Comparison of ENCODE assay signal across 12 mouse cellular contexts in the genomic region with DNA sequence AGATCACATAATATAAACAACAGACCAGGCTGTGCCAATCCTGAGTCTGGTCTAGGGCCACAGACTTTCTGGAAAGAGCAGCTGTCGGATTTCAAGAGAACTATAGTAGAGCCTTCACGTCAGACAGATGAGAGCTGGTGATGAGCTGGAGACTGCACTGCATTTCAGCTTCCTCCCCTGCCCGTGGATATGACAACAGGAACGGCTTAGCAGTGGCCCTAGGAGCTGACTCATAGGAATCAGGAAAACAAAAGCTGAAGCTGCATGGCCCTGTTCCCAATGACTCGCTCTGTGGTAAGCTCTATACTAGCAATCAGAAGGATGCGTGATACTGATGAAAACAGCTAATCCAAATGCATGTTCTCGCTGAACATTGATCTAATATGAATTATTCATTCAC. TPM values are rescaled to one million over a fixed set of nuclear protein-coding genes. Genes with fewer than 3 reads are reported as not detected.
DNase-seq lines count a peak whose midpoint lies in the region; ATAC-seq and TF ChIP-seq lines count a peak whose summit lies in the region.
"Had no signal": no experiment of that assay in that cellular context is flagged by ENCODE, and none has a peak within 500 bp of the region (broad histone marks: within the 10 kb centered on the region; RNA-seq: fewer than 3 reads in every experiment).

No protein-coding gene starts in this region.

- H3K4me3 ChIP-seq in forebrain, embryonic 16.5 days (replicated peaks; ENCODE audit: low read length) = no peak overlapping the region
- no peak overlapping the region for H3K4me3 ChIP-seq in forebrain, embryonic 15.5 days
- no peak overlapping the region for H3K4me3 ChIP-seq in lung, postnatal 0 days (ENCODE audit: low read depth, low read length)
- no peak overlapping the region for H3K4me3 ChIP-seq in lung, adult 2 months (replicated peaks; ENCODE audit: extremely low read depth, low read depth, low read length)
- H3K4me3 ChIP-seq in myocyte = no peak overlapping the region
- H3K4me3 ChIP-seq: embryonic facial prominence, embryonic 12.5 days; layer of hippocampus, adult 2 months had no signal

- no peak for TF ChIP-seq EP300 in lung, postnatal 0 days (IDR thresholded peaks at IDR 0.05)

- no peak overlapping the region for H3ac ChIP-seq in myocyte (ENCODE audit: control insufficient read depth, insufficient read length)

- H3K27ac ChIP-seq in forebrain, embryonic 16.5 days (ENCODE audit: low read length) = no peak overlapping the region
- H3K27ac ChIP-seq in forebrain, embryonic 15.5 days (replicated peaks) = no peak overlapping the region
- H3K27ac ChIP-seq in lung, postnatal 0 days (ENCODE audit: low read length) = no peak overlapping the region
- H3K27ac ChIP-seq: embryonic facial prominence, embryonic 12.5 days; hindbrain, embryonic 14.5 days; layer of hippocampus, adult 2 months had no signal

- no peaks in the 10 kb centered on the region for H3K9me3 ChIP-seq in forebrain, embryonic 16.5 days (ENCODE audit: control insufficient read depth, low read length)
- no peaks in the 10 kb centered on the region for H3K9me3 ChIP-seq in forebrain, embryonic 15.5 days
- no peaks in the 10 kb centered on the region for H3K9me3 ChIP-seq in lung, postnatal 0 days (ENCODE audit: low read length)
- H3K9me3 ChIP-seq: embryonic facial prominence, embryonic 12.5 days had no signal

- H3K79me2 ChIP-seq in myocyte (ENCODE audit: control insufficient read depth, insufficient read depth) = no peaks in the 10 kb centered on the region

- no peaks in the 10 kb centered on the region for H3K4me1 ChIP-seq in forebrain, embryonic 16.5 days (replicated peaks; ENCODE audit: control insufficient read depth, insufficient read depth, low read length)
- H3K4me1 ChIP-seq in forebrain, embryonic 15.5 days = no peaks in the 10 kb centered on the region
- no peaks in the 10 kb centered on the region for H3K4me1 ChIP-seq in lung, postnatal 0 days (ENCODE audit: insufficient read depth, low read depth, low read length)
- no peaks in the 10 kb centered on the region for H3K4me1 ChIP-seq in lung, adult 2 months (ENCODE audit: control insufficient read depth, insufficient read depth, low read length)
- H3K4me1 ChIP-seq: embryonic facial prominence, embryonic 12.5 days had no signal

- WGBS in forebrain, embryonic 16.5 days = 59% methylated on average over 7 of the region's 7 CpGs
- 64% methylated on average over 7 of the region's 7 CpGs for WGBS in forebrain, embryonic 15.5 days
- 43% methylated on average over 7 of the region's 7 CpGs for WGBS in lung, postnatal 0 days
- WGBS in lung, adult 2 months = 39% methylated on average over 7 of the region's 7 CpGs

- intact Hi-C loops in left cerebral cortex, postnatal 36 days (cut with DNase I) = no loop called here

- 0 out of 2 replicates have a peak, but pooled peaks have one; percentile 10 for ATAC-seq in forebrain, embryonic 16.5 days
- ATAC-seq in forebrain, embryonic 15.5 days (replicated peaks) = no peak
- peak; percentile 62 for ATAC-seq in lung, postnatal 0 days

- no peak overlapping the region for H3K9ac ChIP-seq in forebrain, embryonic 16.5 days (replicated peaks; ENCODE audit: low read depth, low read length)
- no peak overlapping the region for H3K9ac ChIP-seq in forebrain, embryonic 15.5 days (replicated peaks)
- H3K9ac ChIP-seq in lung, postnatal 0 days (replicated peaks; ENCODE audit: low read depth) = no peak overlapping the region
- H3K9ac ChIP-seq: embryonic facial prominence, embryonic 12.5 days; hindbrain, embryonic 14.5 days had no signal

- TF ChIP-seq POLR2A in lung, adult 2 months (IDR thresholded peaks at IDR 0.05; ENCODE audit: borderline replicate concordance, extremely low read depth, low read depth, low read length) = no peak
- no peak for TF ChIP-seq POLR2A in myocyte (IDR thresholded peaks at IDR 0.05; ENCODE audit: insufficient read length, low read depth)

- DNase-seq in lung, postnatal 0 days (ENCODE audit: low spot score) = peak; percentile 32
- no peak for DNase-seq in lung, adult 2 months
- DNase-seq in adrenal gland, postnatal 25 days = peak; percentile 24
- no peak for DNase-seq in left cerebral cortex, postnatal 36 days (ENCODE audit: low spot score in 2 of 2)
- DNase-seq in cerebellum, postnatal 25 days = no peak

- no peak overlapping the region for H3K4me2 ChIP-seq in forebrain, embryonic 16.5 days (ENCODE audit: low read length)
- H3K4me2 ChIP-seq in forebrain, embryonic 15.5 days (replicated peaks) = no peak overlapping the region
- H3K4me2 ChIP-seq in lung, postnatal 0 days (replicated peaks; ENCODE audit: low read depth, low read length) = no peak overlapping the region
- H3K4me2 ChIP-seq in myocyte (ENCODE audit: low read depth) = peak overlapping the region; percentile 25
- H3K4me2 ChIP-seq: embryonic facial prominence, embryonic 12.5 days; hindbrain, embryonic 14.5 days had no signal

- no peaks in the 10 kb centered on the region for H3K36me3 ChIP-seq in forebrain, embryonic 16.5 days (ENCODE audit: control insufficient read depth, insufficient read depth)
- peaks cover 2% of the 10 kb centered on the region; the same call in 1 of the 2 replicates for H3K36me3 ChIP-seq in forebrain, embryonic 15.5 days
- H3K36me3 ChIP-seq in lung, postnatal 0 days (ENCODE audit: insufficient read depth, low read length) = no peaks in the 10 kb centered on the region
- H3K36me3 ChIP-seq in myocyte (ENCODE audit: control insufficient read depth, insufficient read depth) = peaks cover 2% of the 10 kb centered on the region

- no peaks in the 10 kb centered on the region for H3K27me3 ChIP-seq in forebrain, embryonic 16.5 days (replicated peaks; ENCODE audit: control insufficient read depth, insufficient read depth, low read length)
- H3K27me3 ChIP-seq in forebrain, embryonic 15.5 days = no peaks in the 10 kb centered on the region
- H3K27me3 ChIP-seq in lung, postnatal 0 days (replicated peaks; ENCODE audit: insufficient read depth, low read length) = no peaks in the 10 kb centered on the region
- no peaks in the 10 kb centered on the region for H3K27me3 ChIP-seq in myocyte (ENCODE audit: control insufficient read depth, insufficient read depth, insufficient read length)
- H3K27me3 ChIP-seq: embryonic facial prominence, embryonic 12.5 days had no signal

- no peak for TF ChIP-seq CTCF in lung, postnatal 0 days (IDR thresholded peaks at IDR 0.05)
- TF ChIP-seq CTCF in lung, adult 2 months (IDR thresholded peaks at IDR 0.05; ENCODE audit: insufficient read depth, low read length) = no peak

TF ChIP-seq in myocyte, 11 proteins besides CTCF, POLR2A, EP300 and RAD21:
- TF ChIP-seq USF1 (IDR thresholded peaks at IDR 0.05; ENCODE audit: low read depth) (no peak), TCF3 (IDR thresholded peaks at IDR 0.05; ENCODE audit: insufficient read length, low read depth) (no peak)

RNA-seq across cellular contexts. Expression of a gene that starts 33.2 kb away (rescaled TPM):
- polyA plus RNA-seq in forebrain, embryonic 16.5 days (2015; fragmentation: Nextera tagmentation; extraction: Ambion mirVana) = not detected in 2 replicates
- not detected in 2 replicates for polyA plus RNA-seq in forebrain, embryonic 15.5 days (2015; fragmentation: Nextera tagmentation; extraction: Ambion mirVana)
- polyA plus RNA-seq in lung, postnatal 0 days (2015; fragmentation: Nextera tagmentation; extraction: Ambion mirVana) = not detected in 2 replicates
- polyA plus RNA-seq in lung, adult 2 months (2012; rRNA removed) = 0.08 and 1.9 TPM in 2 replicates
- total RNA-seq in adrenal gland, postnatal 25 days (2021) = 0.15 TPM in 1 of 2 replicates, not detected in the other
- not detected for polyA plus RNA-seq in myocyte (2012; fragmentation: generic; extraction: Trizol)
- under 1 TPM in 1 of 2 experiments, not detected in 1; 0.32 TPM for total RNA-seq in left cerebral cortex, postnatal 36 days (2021)
- total RNA-seq: gastrocnemius, postnatal 4 days had no signal
- polyA plus RNA-seq: embryonic facial prominence, embryonic 12.5 days; hindbrain, embryonic 14.5 days had no signal

RNA-seq across cellular contexts. Expression of a gene that starts 43.0 kb away (rescaled TPM):
- polyA plus RNA-seq in forebrain, embryonic 16.5 days (2015; fragmentation: Nextera tagmentation; extraction: Ambion mirVana) = 18.1 and 20.4 TPM in 2 replicates
- 20.8 and 22.4 TPM in 2 replicates for polyA plus RNA-seq in forebrain, embryonic 15.5 days (2015; fragmentation: Nextera tagmentation; extraction: Ambion mirVana)
- polyA plus RNA-seq in lung, postnatal 0 days (2015; fragmentation: Nextera tagmentation; extraction: Ambion mirVana) = 5.1 and 5.2 TPM in 2 replicates
- polyA plus RNA-seq in lung, adult 2 months (2012; rRNA removed) = 0.12 and 0.44 TPM in 2 replicates
- total RNA-seq in adrenal gland, postnatal 25 days (2021) = 9.9 and 15.0 TPM in 2 replicates
- polyA plus RNA-seq in myocyte (2012; fragmentation: generic; extraction: Trizol) = 1.7 TPM
- 1 to 10 TPM; 2.1 to 7.1 TPM for total RNA-seq in left cerebral cortex, postnatal 36 days (2021)

Comparison
In these comparisons a context has a peak if more than half of its experiments do, and no peak if none do; other contexts are left out.
1. DNase-seq: peak in lung, postnatal 0 days (single experiment) and adrenal gland, postnatal 25 days (single experiment); none in lung, adult 2 months (single experiment), left cerebral cortex, postnatal 36 days (0 of 2) and cerebellum, postnatal 25 days (0 of 2).